Mouse (Mus musculus) cortical plate, adult 2 months (tissue): ENCODE results near the gene March1.

Source experiments
- CTCF ChIP-seq: fragments of 200-500 bp; IDR thresholded peaks from 2 replicates; pipeline ENCODE4 v1.5.1; 2011; ENCODE audit warnings: mild to moderate bottlenecking, control low read depth, low read length; ENCODE audit not compliant: insufficient read depth; ENCODE audit errors: extremely low read depth
- POLR2A ChIP-seq: fragments of 200-500 bp; IDR thresholded peaks from 2 replicates; pipeline ENCODE4 v1.6.1; 2011; ENCODE audit warnings: mild to moderate bottlenecking, low read length, control low read depth; ENCODE audit not compliant: insufficient read depth; ENCODE audit errors: extremely low read depth

DNA sequence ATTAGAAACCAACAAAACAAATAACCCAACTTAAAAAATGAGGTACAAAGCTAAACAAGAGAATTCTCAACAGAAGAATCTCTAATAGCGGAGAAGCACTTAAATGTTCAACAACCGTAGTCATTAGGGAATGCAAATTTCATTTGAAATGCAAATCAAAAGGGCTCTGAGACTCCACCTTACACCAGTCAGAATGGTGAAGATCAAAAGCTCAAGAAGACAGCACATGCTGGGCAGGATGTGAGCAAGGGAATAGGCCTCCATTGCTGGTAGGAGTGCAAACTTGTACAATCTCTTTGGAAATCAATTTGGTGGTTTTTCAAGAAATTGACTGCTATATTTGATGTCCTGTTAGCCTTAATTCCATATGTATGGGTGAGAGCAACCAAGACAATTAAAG is 8.2 kb upstream of the March1 start:
- TF ChIP-seq CTCF, result no peak
- no peak for TF ChIP-seq POLR2A
